Comparison of ENCODE assay signal across 20 mouse cellular contexts in the genomic region with DNA sequence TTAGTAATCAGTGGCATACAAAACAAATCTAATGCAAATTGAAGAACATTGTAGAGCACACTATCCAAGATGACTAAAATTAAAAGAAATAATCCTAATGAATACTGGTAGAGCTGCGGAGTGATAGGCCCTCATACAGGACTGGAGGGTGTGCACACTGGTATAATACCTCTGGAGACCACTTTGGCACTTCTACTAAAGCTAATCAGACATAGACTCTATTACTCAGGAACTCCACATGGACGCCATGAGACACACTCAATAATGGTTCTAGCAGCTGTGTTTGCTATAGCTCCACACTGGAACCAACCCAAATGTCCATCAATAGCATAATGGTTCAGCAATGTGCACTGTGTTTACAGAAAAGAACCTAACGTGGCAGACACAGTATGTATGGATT.
"Had no signal": no experiment of that assay in that cellular context is flagged by ENCODE, and none has a peak within 500 bp of the region (broad histone marks: within the 10 kb centered on the region; RNA-seq: fewer than 3 reads in every experiment).

No protein-coding gene starts in this region.

- H3K27me3 ChIP-seq: lung, embryonic 15.5 days; midbrain, embryonic 12.5 days; neural tube, embryonic 13.5 days; neural tube, embryonic 15.5 days had no signal

- H3K27ac ChIP-seq: lung, embryonic 15.5 days; midbrain, embryonic 10.5 days; midbrain, embryonic 12.5 days; neural tube, embryonic 13.5 days; neural tube, embryonic 15.5 days had no signal

- H3K9ac ChIP-seq: lung, embryonic 15.5 days; midbrain, embryonic 12.5 days; neural tube, embryonic 13.5 days; neural tube, embryonic 15.5 days had no signal

- ATAC-seq: lung, postnatal 0 days; midbrain, embryonic 16.5 days had no signal

- H3K4me2 ChIP-seq: lung, embryonic 15.5 days; midbrain, embryonic 12.5 days; neural tube, embryonic 13.5 days; neural tube, embryonic 15.5 days had no signal

- H3K4me1 ChIP-seq: lung, embryonic 15.5 days; midbrain, embryonic 10.5 days; midbrain, embryonic 12.5 days; neural tube, embryonic 13.5 days; neural tube, embryonic 15.5 days had no signal

- DNase-seq: lung, adult 18-20 months; lung, postnatal 14 days; lung, postnatal 4 days; midbrain, embryonic 14.5 days; retina, postnatal 1 day; right cerebral cortex, adult 18-20 months; right cerebral cortex, postnatal 25 days; right cerebral cortex, postnatal 4 days; spleen, adult 18-20 months; thymus, adult 18-20 months; thymus, postnatal 14 days; thymus, postnatal 36 days had no signal

- H3K36me3 ChIP-seq: lung, embryonic 15.5 days; midbrain, embryonic 10.5 days; midbrain, embryonic 12.5 days; neural tube, embryonic 13.5 days; neural tube, embryonic 15.5 days had no signal

- H3K4me3 ChIP-seq: lung, embryonic 15.5 days; midbrain, embryonic 10.5 days; midbrain, embryonic 12.5 days; myocyte; neural tube, embryonic 13.5 days; neural tube, embryonic 15.5 days had no signal

- H3K9me3 ChIP-seq: lung, embryonic 15.5 days; midbrain, embryonic 10.5 days; midbrain, embryonic 12.5 days; neural tube, embryonic 13.5 days; neural tube, embryonic 15.5 days had no signal
